Comparison of ENCODE assay signal across 8 mouse cellular contexts in genomic region chr15:27595560-27595959, GRCm38 (mm10). TPM values are rescaled to one million over a fixed set of nuclear protein-coding genes. Genes with fewer than 3 reads are reported as not detected.
DNase-seq lines count a peak whose midpoint lies in the region; ATAC-seq and TF ChIP-seq lines count a peak whose summit lies in the region.

No protein-coding gene starts in this region.

- no peak for TF ChIP-seq POLR2A in olfactory bulb, adult 2 months (IDR thresholded peaks at IDR 0.05; ENCODE audit: insufficient read depth, low read depth, low read length)

- WGBS in forebrain, embryonic 11.5 days, result 43% methylated on average over 8 of the region's 8 CpGs
- WGBS in forebrain, embryonic 16.5 days, result 42% methylated on average over 8 of the region's 8 CpGs
- WGBS in midbrain, embryonic 10.5 days, result 51% methylated on average over 8 of the region's 8 CpGs
- WGBS in midbrain, embryonic 11.5 days, result 45% methylated on average over 8 of the region's 8 CpGs
- 45% methylated on average over 8 of the region's 8 CpGs for WGBS in forebrain, embryonic 13.5 days
- WGBS in olfactory bulb, adult 2 months, result 43% methylated on average over 8 of the region's 8 CpGs

- peak overlapping the region; percentile 47; the same call in 1 of the 2 replicates for H3K27ac ChIP-seq in forebrain, embryonic 11.5 days (ENCODE audit: low read depth, low read length)
- H3K27ac ChIP-seq in forebrain, embryonic 16.5 days (ENCODE audit: low read length), result no peak overlapping the region
- H3K27ac ChIP-seq in midbrain, embryonic 10.5 days (replicated peaks), result peak overlapping the region; percentile 80
- H3K27ac ChIP-seq in midbrain, embryonic 11.5 days (ENCODE audit: low read depth, low read length), result no peak overlapping the region; the same call in 1 of the 2 replicates
- peak overlapping the region; percentile 32; the same call in 1 of the 2 replicates for H3K27ac ChIP-seq in forebrain, embryonic 13.5 days
- H3K27ac ChIP-seq in olfactory bulb, adult 2 months (ENCODE audit: insufficient read depth, low read depth, low read length), result peak overlapping the region; percentile 84

- no peak overlapping the region for H3K9ac ChIP-seq in forebrain, embryonic 11.5 days (ENCODE audit: low read length)
- no peak overlapping the region for H3K9ac ChIP-seq in forebrain, embryonic 16.5 days (replicated peaks; ENCODE audit: low read depth, low read length)
- no peak overlapping the region for H3K9ac ChIP-seq in midbrain, embryonic 11.5 days (ENCODE audit: low read length)
- no peak overlapping the region for H3K9ac ChIP-seq in forebrain, embryonic 13.5 days

- no peak overlapping the region for H3K4me2 ChIP-seq in forebrain, embryonic 11.5 days (ENCODE audit: low read depth, low read length, severe bottlenecking)
- H3K4me2 ChIP-seq in forebrain, embryonic 16.5 days (ENCODE audit: low read length), result no peak overlapping the region
- H3K4me2 ChIP-seq in midbrain, embryonic 11.5 days, result no peak overlapping the region
- H3K4me2 ChIP-seq in forebrain, embryonic 13.5 days, result no peak overlapping the region

- H3K36me3 ChIP-seq in forebrain, embryonic 11.5 days (ENCODE audit: control insufficient read depth, insufficient read depth, low read length), result no peaks in the 10 kb centered on the region; the same call in 1 of the 2 replicates
- H3K36me3 ChIP-seq in forebrain, embryonic 16.5 days (ENCODE audit: control insufficient read depth, insufficient read depth), result peaks cover 12% of the 10 kb centered on the region; the same call in 1 of the 2 replicates
- H3K36me3 ChIP-seq in midbrain, embryonic 10.5 days, result peaks cover 56% of the 10 kb centered on the region
- H3K36me3 ChIP-seq in midbrain, embryonic 11.5 days (ENCODE audit: control insufficient read depth, insufficient read depth, low read length), result peaks cover 1% of the 10 kb centered on the region
- H3K36me3 ChIP-seq in forebrain, embryonic 13.5 days (ENCODE audit: poor library complexity, severe bottlenecking), result peaks cover 58% of the 10 kb centered on the region

- no peak overlapping the region for H3K4me3 ChIP-seq in forebrain, embryonic 11.5 days (ENCODE audit: low read depth, low read length)
- H3K4me3 ChIP-seq in forebrain, embryonic 16.5 days (replicated peaks; ENCODE audit: low read length), result no peak overlapping the region
- H3K4me3 ChIP-seq in midbrain, embryonic 10.5 days, result no peak overlapping the region
- no peak overlapping the region for H3K4me3 ChIP-seq in midbrain, embryonic 11.5 days (ENCODE audit: low read depth, low read length)
- H3K4me3 ChIP-seq in forebrain, embryonic 13.5 days, result no peak overlapping the region
- no peak overlapping the region for H3K4me3 ChIP-seq in olfactory bulb, adult 2 months (ENCODE audit: insufficient read depth, low read depth, low read length)

- no peak for TF ChIP-seq CTCF in olfactory bulb, adult 2 months (IDR thresholded peaks at IDR 0.05; ENCODE audit: insufficient read depth, low read depth, low read length)

- no peaks in the 10 kb centered on the region for H3K27me3 ChIP-seq in forebrain, embryonic 11.5 days (ENCODE audit: control insufficient read depth, insufficient read depth, low read length)
- no peaks in the 10 kb centered on the region for H3K27me3 ChIP-seq in forebrain, embryonic 16.5 days (replicated peaks; ENCODE audit: control insufficient read depth, insufficient read depth, low read length)
- no peaks in the 10 kb centered on the region for H3K27me3 ChIP-seq in midbrain, embryonic 10.5 days (ENCODE audit: low read depth, poor library complexity, severe bottlenecking)
- no peaks in the 10 kb centered on the region for H3K27me3 ChIP-seq in midbrain, embryonic 11.5 days (ENCODE audit: control insufficient read depth, insufficient read depth, low read length)
- H3K27me3 ChIP-seq in forebrain, embryonic 13.5 days, result no peaks in the 10 kb centered on the region

- no peaks in the 10 kb centered on the region for H3K9me3 ChIP-seq in forebrain, embryonic 11.5 days (ENCODE audit: control insufficient read depth, low read length)
- H3K9me3 ChIP-seq in forebrain, embryonic 16.5 days (ENCODE audit: control insufficient read depth, low read length), result no peaks in the 10 kb centered on the region
- no peaks in the 10 kb centered on the region for H3K9me3 ChIP-seq in midbrain, embryonic 10.5 days (replicated peaks)
- no peaks in the 10 kb centered on the region for H3K9me3 ChIP-seq in midbrain, embryonic 11.5 days (ENCODE audit: control insufficient read depth, low read length)
- H3K9me3 ChIP-seq in forebrain, embryonic 13.5 days (replicated peaks), result no peaks in the 10 kb centered on the region

- no peaks in the 10 kb centered on the region; the same call in 1 of the 2 replicates for H3K4me1 ChIP-seq in forebrain, embryonic 11.5 days (replicated peaks; ENCODE audit: control insufficient read depth, insufficient read depth, low read length)
- H3K4me1 ChIP-seq in forebrain, embryonic 16.5 days (replicated peaks; ENCODE audit: control insufficient read depth, insufficient read depth, low read length), result peaks cover 5% of the 10 kb centered on the region; the same call in 1 of the 2 replicates
- H3K4me1 ChIP-seq in midbrain, embryonic 10.5 days, result peaks cover 16% of the 10 kb centered on the region
- H3K4me1 ChIP-seq in midbrain, embryonic 11.5 days (ENCODE audit: control insufficient read depth, insufficient read depth, low read length), result peaks cover 8% of the 10 kb centered on the region
- H3K4me1 ChIP-seq in forebrain, embryonic 13.5 days, result peaks cover 19% of the 10 kb centered on the region
- H3K4me1 ChIP-seq in olfactory bulb, adult 2 months (ENCODE audit: control insufficient read depth, insufficient read depth, low read length), result peaks cover 33% of the 10 kb centered on the region

- ATAC-seq in forebrain, embryonic 11.5 days (replicated peaks; ENCODE audit: low FRiP score), result no peak; the same call in 1 of the 2 replicates
- no peak for ATAC-seq in forebrain, embryonic 16.5 days
- ATAC-seq in midbrain, embryonic 11.5 days (ENCODE audit: low FRiP score), result no peak
- ATAC-seq in forebrain, embryonic 13.5 days, result no peak

- DNase-seq in forebrain, embryonic 11.5 days (ENCODE audit: low spot score), result no peak
- DNase-seq in midbrain, embryonic 10.5 days (ENCODE audit: low spot score), result no peak
- no peak for DNase-seq in midbrain, embryonic 11.5 days (ENCODE audit: low spot score, missing footprints)
- DNase-seq in spleen, adult 12 weeks (ENCODE audit: low spot score), result no peak
- no peak for DNase-seq in gastrocnemius, postnatal 25 days

RNA-seq across cellular contexts. Expression of gene Otulin, which starts 34.9 kb away (rescaled TPM):
- polyA plus RNA-seq in forebrain, embryonic 11.5 days (2014; fragmentation: Nextera tagmentation; extraction: Ambion mirVana), result 35.7 and 44.0 TPM in 2 replicates
- polyA plus RNA-seq in forebrain, embryonic 16.5 days (2015; fragmentation: Nextera tagmentation; extraction: Ambion mirVana), result 27.9 and 28.0 TPM in 2 replicates
- 26.8 and 28.2 TPM in 2 replicates for polyA plus RNA-seq in midbrain, embryonic 10.5 days (2016; fragmentation: Nextera tagmentation; extraction: Ambion mirVana)
- polyA plus RNA-seq in midbrain, embryonic 11.5 days (2014; fragmentation: Nextera tagmentation; extraction: Ambion mirVana), result 33.3 and 34.0 TPM in 2 replicates
- polyA plus RNA-seq in forebrain, embryonic 13.5 days (2015; fragmentation: Nextera tagmentation; extraction: Ambion mirVana), result 26.3 and 29.2 TPM in 2 replicates
- not detected in 2 replicates for polyA plus RNA-seq in olfactory bulb, adult 2 months (2012; ENCODE audit: insufficient read depth, insufficient read length, low replicate concordance, missing spikeins)
- total RNA-seq in gastrocnemius, postnatal 25 days (2021), result 10 to 100 TPM; 21.1 to 23.3 TPM

Comparison
In these comparisons a context has a peak if more than half of its experiments do, and no peak if none do; other contexts are left out.
1. H3K27ac ChIP-seq: peak in forebrain, embryonic 11.5 days (single experiment), midbrain, embryonic 10.5 days (single experiment), forebrain, embryonic 13.5 days (single experiment) and olfactory bulb, adult 2 months (single experiment); none in forebrain, embryonic 16.5 days (single experiment) and midbrain, embryonic 11.5 days (single experiment).